Mouse (Mus musculus) cerebellum, adult 2 months (tissue): ENCODE data around the gene BC003965.

Experiments
- CTCF ChIP-seq: fragments of 200-500 bp; IDR thresholded peaks from 2 replicates; pipeline ENCODE4 v1.5.1; 2011; ENCODE audit warnings: low read depth, mild to moderate bottlenecking, control low read depth, low read length, moderate library complexity, borderline replicate concordance; ENCODE audit not compliant: insufficient read depth
- POLR2A ChIP-seq: fragments of 200-500 bp; IDR thresholded peaks from 2 replicates; pipeline ENCODE4 v1.6.1; 2011; ENCODE audit warnings: low read length, control low read depth, borderline replicate concordance; ENCODE audit not compliant: insufficient read depth

GRCm38 (mm10) chr17:25235635-25236034, 51.3 kb downstream of the BC003965 start:
- TF ChIP-seq POLR2A (no peak), CTCF (no peak)
